Mouse (Mus musculus) MEL (cell line): Measurements from ENCODE around the gene 2900011O08Rik. TPM values are rescaled to one million over a fixed set of nuclear protein-coding genes. Genes with fewer than 3 reads are reported as not detected.

ENCODE experiments used
- DNase-seq: peaks from one replicate; pipeline ENCODE4 v3.0.0; 2011; ENCODE audit warnings: low read depth, low spot score
- H3K27ac ChIP-seq: 2 replicates; pipeline ENCODE4 v1.5.1; 2012; ENCODE audit warnings: low read depth, mild to moderate bottlenecking, control low read depth, low read length, moderate library complexity; ENCODE audit not compliant: control insufficient read depth
- H3K27me3 ChIP-seq, 2 experiments: fragments of 150-350 bp in 1 of 2; sonication (generic) in 1 of 2; 2 replicates each; pipeline ENCODE4 v1.6.1; 2012; ENCODE audit warnings: low read length in 2 of 2, mild to moderate bottlenecking in 2 of 2, improper control_type of control experiment in 1 of 2, moderate library complexity in 1 of 2; ENCODE audit not compliant: insufficient read depth in 2 of 2, control insufficient read depth in 1 of 2
- H3K36me3 ChIP-seq, 2 experiments: 2 replicates each; pipeline ENCODE4 v1.6.1; 2012 to 2014; ENCODE audit warnings: low read length in 2 of 2, improper control_type of control experiment in 1 of 2, inconsistent platforms in 1 of 2, mild to moderate bottlenecking in 1 of 2; ENCODE audit not compliant: insufficient read depth in 2 of 2, control insufficient read depth in 1 of 2
- H3K4me1 ChIP-seq, 2 experiments: fragments of 150-350 bp in 1 of 2; sonication (generic) in 1 of 2; 2 replicates each; pipeline ENCODE4 v1.6.1; 2012; ENCODE audit warnings: low read length in 2 of 2, improper control_type of control experiment in 1 of 2, mild to moderate bottlenecking in 1 of 2; ENCODE audit not compliant: insufficient read depth in 2 of 2, control insufficient read depth in 1 of 2
- H3K4me3 ChIP-seq, 2 experiments: fragments of 150-350 bp in 1 of 2; sonication (generic) in 1 of 2; 2 replicates each; pipeline ENCODE4 v1.5.1; 2012; ENCODE audit warnings: low read depth in 2 of 2, low read length in 2 of 2, mild to moderate bottlenecking in 2 of 2, moderate library complexity in 2 of 2, control low read depth in 1 of 2, improper control_type of control experiment in 1 of 2; ENCODE audit not compliant: control insufficient read depth in 1 of 2, insufficient read depth in 1 of 2
- H3K79me2 ChIP-seq: 2 replicates; pipeline ENCODE4 v1.6.1; 2012; ENCODE audit warnings: mild to moderate bottlenecking, low read length, moderate library complexity; ENCODE audit not compliant: control insufficient read depth, poor library complexity, insufficient read depth
- H3K9ac ChIP-seq: 2 replicates; pipeline ENCODE4 v1.6.1; 2012; ENCODE audit warnings: low read depth, mild to moderate bottlenecking, control low read depth, low read length, moderate library complexity; ENCODE audit not compliant: control insufficient read depth, poor library complexity, severe bottlenecking
- H3K9me3 ChIP-seq: fragments of 150-350 bp; sonication (generic); replicated peaks from 2 replicates; pipeline ENCODE4 v1.6.1; 2012; ENCODE audit warnings: mild to moderate bottlenecking, low read length, improper control_type of control experiment, moderate library complexity; ENCODE audit not compliant: insufficient read depth
- BHLHE40 ChIP-seq: IDR thresholded peaks from 2 replicates; pipeline ENCODE4 v1.6.1; 2012; ENCODE audit warnings: low read depth, mild to moderate bottlenecking, inconsistent platforms, low read length, improper control_type of control experiment, borderline replicate concordance
- CHD1 ChIP-seq: IDR thresholded peaks from 2 replicates; pipeline ENCODE4 v1.6.1; 2012; ENCODE audit warnings: low read depth, mild to moderate bottlenecking, inconsistent platforms, low read length, improper control_type of control experiment
- CHD2 ChIP-seq: IDR thresholded peaks from 2 replicates; pipeline ENCODE4 v1.6.1; 2011; ENCODE audit warnings: low read length, improper control_type of control experiment
- ELF1 ChIP-seq: IDR thresholded peaks from 2 replicates; pipeline ENCODE4 v1.6.1; 2014; ENCODE audit warnings: low read depth, mild to moderate bottlenecking, inconsistent platforms, low read length, improper control_type of control experiment, moderate library complexity
- ETS1 ChIP-seq: IDR thresholded peaks from 2 replicates; pipeline ENCODE4 v1.6.1; 2012; ENCODE audit warnings: low read depth, mild to moderate bottlenecking, inconsistent platforms, low read length, improper control_type of control experiment, moderate library complexity
- GABPA ChIP-seq: IDR thresholded peaks from 2 replicates; pipeline ENCODE4 v1.6.1; 2012; ENCODE audit warnings: low read depth, mild to moderate bottlenecking, inconsistent platforms, low read length, improper control_type of control experiment, moderate library complexity
- GATA1 ChIP-seq: IDR thresholded peaks from 2 replicates; pipeline ENCODE4 v1.6.1; 2011; ENCODE audit warnings: low read depth, low read length, improper control_type of control experiment
- HCFC1 ChIP-seq: IDR thresholded peaks from 2 replicates; pipeline ENCODE4 v1.6.1; 2012; ENCODE audit warnings: low read depth, mild to moderate bottlenecking, inconsistent platforms, low read length, improper control_type of control experiment, moderate library complexity
- JUND ChIP-seq: IDR thresholded peaks from 2 replicates; pipeline ENCODE4 v1.6.1; 2011; ENCODE audit warnings: low read depth, mild to moderate bottlenecking, improper control_type of control experiment, low read length
- MAFK ChIP-seq: IDR thresholded peaks from 2 replicates; pipeline ENCODE4 v1.6.1; 2011; ENCODE audit warnings: low read depth, mild to moderate bottlenecking, low read length, improper control_type of control experiment, borderline replicate concordance
- MAX ChIP-seq: IDR thresholded peaks from 2 replicates; pipeline ENCODE4 v1.6.1; 2011; ENCODE audit warnings: low read length, improper control_type of control experiment
- MAZ ChIP-seq: IDR thresholded peaks from 2 replicates; pipeline ENCODE4 v1.6.1; 2012; ENCODE audit warnings: low read depth, mild to moderate bottlenecking, inconsistent platforms, low read length, improper control_type of control experiment
- NELFE ChIP-seq: IDR thresholded peaks from 2 replicates; pipeline ENCODE4 v1.6.1; 2011; ENCODE audit warnings: low read depth, low read length, improper control_type of control experiment
- NRF1 ChIP-seq: IDR thresholded peaks from 2 replicates; pipeline ENCODE4 v1.6.1; 2014; ENCODE audit warnings: low read depth, mild to moderate bottlenecking, inconsistent platforms, low read length, improper control_type of control experiment, moderate library complexity; ENCODE audit not compliant: poor library complexity, insufficient read depth, severe bottlenecking
- POLR2AphosphoS5 ChIP-seq: IDR thresholded peaks from 2 replicates; pipeline ENCODE4 v1.6.1; 2012; ENCODE audit warnings: low read depth, borderline replicate concordance, mild to moderate bottlenecking, inconsistent platforms, low read length, moderate library complexity, mixed read lengths
- SIN3A ChIP-seq: IDR thresholded peaks from 2 replicates; pipeline ENCODE4 v1.6.1; 2012; ENCODE audit warnings: low read length, improper control_type of control experiment, inconsistent platforms
- UBTF ChIP-seq: IDR thresholded peaks from 2 replicates; pipeline ENCODE4 v1.6.1; 2012; ENCODE audit warnings: low read depth, mild to moderate bottlenecking, inconsistent platforms, low read length, improper control_type of control experiment, moderate library complexity, borderline replicate concordance; ENCODE audit not compliant: insufficient read depth
- USF1 ChIP-seq: IDR thresholded peaks from 2 replicates; pipeline ENCODE4 v1.6.1; 2014; ENCODE audit warnings: low read depth, mild to moderate bottlenecking, inconsistent platforms, low read length, improper control_type of control experiment, moderate library complexity
- ZC3H11A ChIP-seq: IDR thresholded peaks from 2 replicates; pipeline ENCODE4 v1.6.1; 2012; ENCODE audit warnings: low read depth, mild to moderate bottlenecking, inconsistent platforms, low read length, improper control_type of control experiment
- ZKSCAN1 ChIP-seq: IDR thresholded peaks from 2 replicates; pipeline ENCODE4 v1.6.1; 2012; ENCODE audit warnings: low read depth, mild to moderate bottlenecking, inconsistent platforms, low read length, improper control_type of control experiment, moderate library complexity
- ZMIZ1 ChIP-seq: IDR thresholded peaks from 2 replicates; pipeline ENCODE4 v1.6.1; 2012; ENCODE audit warnings: low read depth, mild to moderate bottlenecking, inconsistent platforms, low read length, improper control_type of control experiment, moderate library complexity
- ZNF384 ChIP-seq: IDR thresholded peaks from 2 replicates; pipeline ENCODE4 v1.6.1; 2012; ENCODE audit warnings: low read depth, mild to moderate bottlenecking, inconsistent platforms, low read length, improper control_type of control experiment
- polyA plus RNA-seq, 2 experiments: library from polyadenylated mRNA; stranded (reverse) in 1 of 2; unstranded in 1 of 2; fragments of >175 nt in 1 of 2; fragments of >200 nt in 1 of 2; gene quantifications; 2 replicates each; pipeline versions ENCODE4 v1.2.1 to v1.2.4; 2012; ENCODE audit warnings: low replicate concordance in 2 of 2, low read depth in 1 of 2; ENCODE audit not compliant: insufficient read length in 2 of 2, insufficient read depth in 1 of 2, missing spikeins in 1 of 2
- total RNA-seq: library from RNA; depleted of rRNA; stranded (reverse); fragments of 300-350 nt; gene quantifications from 2 replicates; pipeline ENCODE4 v1.2.3, GENCODE M21; 2012

Gene 2900011O08Rik
- total and polyA plus RNA-seq, 3 experiments: 0.04 TPM; not detected in 2

DNA sequence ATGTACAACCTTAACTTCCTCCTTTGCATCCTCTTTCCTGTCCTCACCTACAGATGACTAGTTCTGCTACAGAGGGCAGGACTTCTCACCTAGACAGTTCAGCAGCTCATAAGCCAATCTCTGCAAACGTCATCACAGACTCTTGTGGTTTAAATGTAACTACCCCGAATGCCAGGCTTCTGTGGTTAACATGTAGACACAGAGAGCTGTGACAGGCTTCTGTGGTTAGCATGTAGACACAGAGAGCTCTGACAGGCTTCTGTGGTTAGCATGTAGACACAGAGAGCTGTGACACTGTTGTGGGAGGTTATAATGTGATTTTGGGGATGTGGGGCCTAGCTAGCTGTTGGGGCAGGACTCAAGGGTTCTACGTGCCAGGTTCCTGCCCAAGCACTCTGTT is 101.8 kb downstream of the 2900011O08Rik start:
- H3K9ac ChIP-seq: no peak overlapping the region
- no peaks in the 10 kb centered on the region for H3K9me3 ChIP-seq
- no peaks in the 10 kb centered on the region for H3K4me1 ChIP-seq
- peaks cover 0 to 2% of the 10 kb centered on the region in 2 experiments; a peak in 3 of 4 replicates for H3K27me3 ChIP-seq
- H3K36me3 ChIP-seq: no peaks in the 10 kb centered on the region
- no peak overlapping the region for H3K4me3 ChIP-seq
- TF ChIP-seq USF1 (no peak), ZMIZ1 (no peak), ZNF384 (no peak)
- H3K79me2 ChIP-seq: no peaks in the 10 kb centered on the region
- no peak overlapping the region for H3K27ac ChIP-seq
- peak; percentile 13 for DNase-seq

DNA sequence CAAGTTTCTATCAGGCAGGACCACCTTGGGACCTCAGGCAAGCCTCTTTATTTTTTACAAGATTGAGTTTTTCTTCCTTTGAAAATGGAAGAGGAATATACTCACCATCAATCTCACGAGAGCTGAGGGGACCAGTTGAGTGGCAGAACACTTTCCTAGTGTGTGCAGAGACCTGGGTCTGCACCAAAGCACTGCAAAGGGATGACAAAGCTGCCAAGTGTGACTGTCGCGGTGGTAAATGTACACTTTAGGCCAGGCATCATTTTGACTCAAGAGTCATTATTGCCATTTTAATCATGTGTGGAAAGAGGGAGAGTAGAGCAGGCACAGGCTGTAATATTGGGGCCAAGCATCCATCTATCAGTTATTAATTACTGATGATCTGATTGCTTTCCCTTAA is 102.9 kb downstream of the 2900011O08Rik start:
- no peak overlapping the region for H3K9ac ChIP-seq
- TF ChIP-seq UBTF: no peak
- no peak for TF ChIP-seq MAZ
- no peak for TF ChIP-seq ZKSCAN1
- no peak for TF ChIP-seq ZC3H11A
- no peak for TF ChIP-seq NELFE
- TF ChIP-seq JUND: no peak
- TF ChIP-seq NRF1: no peak
- no peak overlapping the region for H3K4me3 ChIP-seq
- H3K4me1 ChIP-seq: no peaks in the 10 kb centered on the region
- no peaks in the 10 kb centered on the region for H3K79me2 ChIP-seq
- no peaks in the 10 kb centered on the region for H3K36me3 ChIP-seq
- peaks cover 0 to 2% of the 10 kb centered on the region in 2 experiments; a peak in 3 of 4 replicates for H3K27me3 ChIP-seq
- no peak overlapping the region for H3K27ac ChIP-seq
- DNase-seq: no peak
- no peaks in the 10 kb centered on the region for H3K9me3 ChIP-seq

- TF ChIP-seq GABPA (no peak), GATA1 (no peak), HCFC1 (no peak), ETS1 (no peak), JUND (no peak), CHD1 (no peak), MAX (no peak), BHLHE40 (no peak), POLR2AphosphoS5 (no peak), ZKSCAN1 (no peak), UBTF (no peak), MAZ (no peak), MAFK (no peak), USF1 (no peak), SIN3A (no peak), CHD2 (no peak), ELF1 (no peak)
- TF ChIP-seq, all 39 proteins: peak for 0
- DNase-seq: no peak
- no peaks in the 10 kb centered on the region for H3K9me3 ChIP-seq
- no peaks in the 10 kb centered on the region for H3K79me2 ChIP-seq
- H3K36me3 ChIP-seq: no peaks in the 10 kb centered on the region
- H3K4me1 ChIP-seq: no peaks in the 10 kb centered on the region
- H3K4me3 ChIP-seq: no peak overlapping the region
- peaks cover 0 to 2% of the 10 kb centered on the region in 2 experiments; a peak in 2 of 4 replicates for H3K27me3 ChIP-seq
- no peak overlapping the region for H3K27ac ChIP-seq
- H3K9ac ChIP-seq: no peak overlapping the region
These were observed 105.4 kb downstream of the 2900011O08Rik start for GRCm38 (mm10) chr16:14091771-14092170.
